Mouse (Mus musculus) ES-CJ7 (cell line): Measurements from ENCODE around the gene Paics.
A peak's percentile ranks its signal among the peaks of the same experiment; 100 is the strongest.

Experiments
- DNase-seq: peaks from one replicate; pipeline ENCODE4 v3.0.0; 2011; ENCODE audit warnings: low read depth, low spot score

Paics gene

DNA sequence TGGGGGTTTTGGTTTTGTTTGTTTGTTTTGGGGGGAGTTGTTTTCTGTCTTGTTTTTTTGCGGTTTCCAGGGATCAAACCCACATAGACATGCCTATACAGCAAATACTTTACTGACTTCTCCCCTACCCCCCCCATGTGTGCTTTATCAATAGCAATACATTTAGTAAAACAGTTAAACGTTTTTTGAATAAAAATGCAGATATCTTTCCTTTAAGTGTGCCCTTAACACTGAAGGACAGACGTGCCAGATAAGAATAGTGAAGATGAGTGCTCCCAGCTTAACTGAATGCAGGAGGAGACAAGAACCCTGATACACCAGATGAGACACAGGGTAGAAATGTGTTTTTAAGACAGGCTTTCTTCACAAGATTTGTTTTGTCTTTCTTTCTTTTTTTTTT, 60.0 kb downstream of the Paics start:
- DNase-seq: no peak

DNA sequence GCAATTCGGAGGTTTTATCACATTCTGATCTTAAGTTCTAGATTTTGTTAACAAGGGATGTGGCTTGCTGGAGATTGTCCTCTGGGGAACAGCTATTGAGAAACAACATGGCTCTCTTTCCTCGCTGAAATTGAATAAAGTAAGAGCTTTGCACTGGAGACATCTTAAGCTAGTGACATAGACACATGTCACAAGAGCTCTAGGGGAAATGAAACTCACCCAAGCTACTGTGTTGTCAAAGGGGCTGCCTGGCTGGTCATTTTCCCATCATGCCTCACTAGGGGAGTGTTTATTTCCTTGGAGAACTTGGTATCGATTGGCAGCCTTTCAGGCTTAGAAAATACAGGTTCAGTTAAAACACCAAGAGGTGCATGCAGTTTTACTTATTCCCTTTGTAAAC, 62.1 kb downstream of the Paics start:
- DNase-seq: no peak

- peak; percentile 89 for DNase-seq
These were observed 64.7 kb downstream of the Paics start, which contains the start of gene Thegl for GRCm38 (mm10) chr5:77015544-77016482. Gene Thegl (plus strand): TSS chr5:77016023.
